Mouse (Mus musculus) skeletal muscle tissue, postnatal 0 days (tissue): ENCODE measurements around the gene Nsmce3. TPM values are rescaled to one million over a fixed set of nuclear protein-coding genes. Genes with fewer than 3 reads are reported as not detected.

Experiments used
- polyA plus RNA-seq: library from polyadenylated mRNA; unstranded; fragments of >200 nt; fragmentation: Nextera tagmentation; extraction: Ambion mirVana; gene quantifications from 2 replicates; pipeline ENCODE4 v1.2.1, GENCODE M21; 2015

Gene Nsmce3
- 7.7 and 7.9 TPM in 2 replicates for polyA plus RNA-seq

GRCm38 (mm10) chr7:64872743-64873241 lies at the start of gene Nsmce3:
Gene Nsmce3, minus strand, starts transcription at chr7:64872997.

